Comparison of ENCODE assay signal across 32 mouse cellular contexts in genomic region chr2:181380251-181380650, GRCm38 (mm10).
"Had no signal": no experiment of that assay in that cellular context is flagged by ENCODE, and none has a peak within 500 bp of the region (broad histone marks: within the 10 kb centered on the region; RNA-seq: fewer than 3 reads in every experiment).

No protein-coding gene starts in this region.

- DNase-seq: heart, postnatal 10 days; heart, postnatal 14 days; heart, postnatal 36 days; heart, postnatal 4 days; kidney, adult 11 months; kidney, adult 18-20 months; kidney, adult 2 months; kidney, adult 8-10 months; kidney, adult 9 months; kidney, postnatal 10 days; kidney, postnatal 14 days; kidney, postnatal 36 days; layer of hippocampus, adult 9-11 months; layer of hippocampus, postnatal 36 days had no signal

- H3K27me3 ChIP-seq: heart, embryonic 12.5 days; heart, embryonic 13.5 days; heart, embryonic 15.5 days; hindbrain, embryonic 12.5 days; hindbrain, embryonic 13.5 days; hindbrain, embryonic 15.5 days; intestine, embryonic 15.5 days; kidney, embryonic 15.5 days had no signal

- H3K9me3 ChIP-seq: heart, embryonic 10.5 days; heart, embryonic 12.5 days; heart, embryonic 13.5 days; heart, embryonic 15.5 days; hindbrain, embryonic 10.5 days; hindbrain, embryonic 12.5 days; hindbrain, embryonic 13.5 days; hindbrain, embryonic 15.5 days; intestine, embryonic 15.5 days; kidney, embryonic 15.5 days had no signal

- H3K9ac ChIP-seq: heart, embryonic 12.5 days; heart, embryonic 13.5 days; heart, embryonic 15.5 days; hindbrain, embryonic 12.5 days; hindbrain, embryonic 13.5 days; hindbrain, embryonic 14.5 days; hindbrain, embryonic 15.5 days; intestine, embryonic 15.5 days; kidney, embryonic 15.5 days had no signal

- ATAC-seq: hindbrain, embryonic 16.5 days; hindbrain, postnatal 0 days; intestine, embryonic 15.5 days; intestine, embryonic 16.5 days; intestine, postnatal 0 days had no signal

- H3K4me2 ChIP-seq: heart, embryonic 11.5 days; heart, embryonic 12.5 days; heart, embryonic 13.5 days; heart, embryonic 15.5 days; hindbrain, embryonic 12.5 days; hindbrain, embryonic 13.5 days; hindbrain, embryonic 14.5 days; hindbrain, embryonic 15.5 days; intestine, embryonic 15.5 days; kidney, embryonic 15.5 days had no signal

- H3K4me1 ChIP-seq: heart, embryonic 10.5 days; hindbrain, embryonic 10.5 days; hindbrain, embryonic 12.5 days; hindbrain, embryonic 13.5 days; intestine, embryonic 15.5 days; kidney, embryonic 15.5 days had no signal

- H3K4me3 ChIP-seq: heart, embryonic 10.5 days; heart, embryonic 12.5 days; heart, embryonic 13.5 days; heart, embryonic 15.5 days; hindbrain, embryonic 10.5 days; hindbrain, embryonic 12.5 days; hindbrain, embryonic 13.5 days; hindbrain, embryonic 15.5 days; intestine, embryonic 15.5 days; kidney, embryonic 15.5 days; layer of hippocampus, adult 2 months had no signal

- H3K27ac ChIP-seq: heart, embryonic 10.5 days; heart, embryonic 13.5 days; heart, embryonic 15.5 days; hindbrain, embryonic 10.5 days; hindbrain, embryonic 12.5 days; hindbrain, embryonic 13.5 days; hindbrain, embryonic 14.5 days; hindbrain, embryonic 15.5 days; hindbrain, postnatal 0 days; intestine, embryonic 15.5 days; kidney, embryonic 15.5 days; kidney, postnatal 0 days; layer of hippocampus, adult 2 months had no signal
